Mouse (Mus musculus) CH12.LX (cell line): ENCODE results near the gene Polr2i. TPM values are rescaled to one million over a fixed set of nuclear protein-coding genes. Genes with fewer than 3 reads are reported as not detected.

Experiments used
- DNase-seq: peaks from one replicate; pipeline ENCODE4 v3.0.0-alpha.2; 2013; ENCODE audit errors: extremely low read depth
- H3K27ac ChIP-seq: 2 replicates; pipeline ENCODE4 v1.5.1; 2012; ENCODE audit warnings: low read depth, mild to moderate bottlenecking, control low read depth, moderate library complexity; ENCODE audit not compliant: insufficient read depth
- H3K27me3 ChIP-seq: replicated peaks from 2 replicates; pipeline ENCODE3; 2012; ENCODE audit warnings: inconsistent platforms
- H3K36me3 ChIP-seq, 2 experiments: replicated peaks in 1 of 2; 2 replicates each; pipeline versions ENCODE3 to v1.6.1; 2012; ENCODE audit warnings: inconsistent platforms in 1 of 2, low read length in 1 of 2, mild to moderate bottlenecking in 1 of 2, mixed read lengths in 1 of 2, moderate library complexity in 1 of 2; ENCODE audit not compliant: control insufficient read depth in 1 of 2, insufficient read depth in 1 of 2
- H3K4me1 ChIP-seq, 2 experiments: 2 replicates each; pipeline ENCODE4 v1.6.1; 2012; ENCODE audit warnings: inconsistent platforms in 1 of 2, moderate library complexity in 1 of 2; ENCODE audit not compliant: insufficient read depth in 2 of 2, control insufficient read depth in 1 of 2
- H3K4me2 ChIP-seq: 2 replicates; pipeline ENCODE4 v1.6.1; 2012; ENCODE audit warnings: low read depth, mild to moderate bottlenecking, control low read depth; ENCODE audit not compliant: poor library complexity, insufficient read depth, severe bottlenecking
- H3K4me3 ChIP-seq, 3 experiments: fragments of 150-350 bp in 1 of 3; sonication (generic) in 1 of 3; replicated peaks in 1 of 3; 2 replicates each; pipeline versions ENCODE3 to v1.5.1; 2011 to 2012; ENCODE audit warnings: low read depth in 2 of 3, low read length in 2 of 3, mild to moderate bottlenecking in 2 of 3, moderate library complexity in 2 of 3, control low read depth in 1 of 3, improper control_type of control experiment in 1 of 3, inconsistent platforms in 1 of 3, mixed read lengths in 1 of 3; ENCODE audit not compliant: poor library complexity in 1 of 3
- H3K79me2 ChIP-seq: replicated peaks from 2 replicates; pipeline ENCODE4 v1.6.1; 2012; ENCODE audit warnings: mild to moderate bottlenecking, moderate library complexity; ENCODE audit not compliant: control insufficient read depth, poor library complexity, insufficient read depth, severe bottlenecking; ENCODE audit errors: extremely low read depth
- H3K9ac ChIP-seq: 2 replicates; pipeline ENCODE4 v1.6.1; 2012; ENCODE audit warnings: low read depth, mild to moderate bottlenecking, control low read depth, moderate library complexity; ENCODE audit not compliant: insufficient read depth
- H3K9me3 ChIP-seq: replicated peaks from 2 replicates; pipeline ENCODE3; 2012; ENCODE audit warnings: low read length, inconsistent platforms, mixed read lengths
- BHLHE40 ChIP-seq: IDR thresholded peaks from 2 replicates; pipeline ENCODE4 v1.6.1; 2011; ENCODE audit warnings: mild to moderate bottlenecking, low read depth, low read length, improper control_type of control experiment
- ELF1 ChIP-seq: IDR thresholded peaks from 2 replicates; pipeline ENCODE4 v1.6.1; 2014; ENCODE audit warnings: low read depth, mild to moderate bottlenecking, inconsistent platforms, low read length, improper control_type of control experiment
- EP300 ChIP-seq: IDR thresholded peaks from 2 replicates; pipeline ENCODE4 v1.6.1; 2011; ENCODE audit warnings: low read length, improper control_type of control experiment
- GABPA ChIP-seq: IDR thresholded peaks from 2 replicates; pipeline ENCODE4 v1.6.1; 2012; ENCODE audit warnings: low read depth, low read length, improper control_type of control experiment, inconsistent platforms; ENCODE audit not compliant: insufficient replicate concordance
- HCFC1 ChIP-seq: IDR thresholded peaks from 2 replicates; pipeline ENCODE4 v1.6.1; 2012; ENCODE audit warnings: low read depth, mild to moderate bottlenecking, inconsistent platforms, low read length, improper control_type of control experiment
- IRF4 ChIP-seq: IDR thresholded peaks from 2 replicates; pipeline ENCODE4 v1.6.1; 2014; ENCODE audit warnings: low read depth, mild to moderate bottlenecking, inconsistent platforms, low read length, improper control_type of control experiment
- KAT2A ChIP-seq: IDR thresholded peaks from 2 replicates; pipeline ENCODE4 v1.6.1; 2012; ENCODE audit warnings: low read length, improper control_type of control experiment, inconsistent platforms; ENCODE audit not compliant: insufficient replicate concordance
- MAFK ChIP-seq: IDR thresholded peaks from 2 replicates; pipeline ENCODE4 v1.6.1; 2011; ENCODE audit warnings: low read length, improper control_type of control experiment; ENCODE audit not compliant: insufficient replicate concordance
- MAX ChIP-seq: IDR thresholded peaks from 2 replicates; pipeline ENCODE4 v1.6.1; 2011; ENCODE audit warnings: low read length, improper control_type of control experiment
- MEF2A ChIP-seq: IDR thresholded peaks from 2 replicates; pipeline ENCODE4 v1.6.1; 2014; ENCODE audit warnings: low read depth, mild to moderate bottlenecking, inconsistent platforms, low read length, improper control_type of control experiment, borderline replicate concordance
- NELFE ChIP-seq: IDR thresholded peaks from 2 replicates; pipeline ENCODE4 v1.6.1; 2011; ENCODE audit warnings: low read depth, low read length, improper control_type of control experiment
- RCOR1 ChIP-seq: conservative IDR thresholded peaks from 2 replicates; pipeline ENCODE4 v1.6.1; 2012; ENCODE audit warnings: low read depth, mild to moderate bottlenecking, inconsistent platforms, low read length, improper control_type of control experiment
- TBP ChIP-seq: conservative IDR thresholded peaks from 2 replicates; pipeline ENCODE4 v1.6.1; 2011; ENCODE audit warnings: low read depth, low read length, improper control_type of control experiment
- TCF12 ChIP-seq: IDR thresholded peaks from 2 replicates; pipeline ENCODE4 v1.6.1; 2014; ENCODE audit warnings: low read depth, mild to moderate bottlenecking, inconsistent platforms, low read length, improper control_type of control experiment
- UBTF ChIP-seq: IDR thresholded peaks from 2 replicates; pipeline ENCODE4 v1.6.1; 2012; ENCODE audit warnings: low read depth, mild to moderate bottlenecking, inconsistent platforms, low read length, improper control_type of control experiment, moderate library complexity
- USF2 ChIP-seq: conservative IDR thresholded peaks from 2 replicates; pipeline ENCODE4 v1.6.1; 2011; ENCODE audit warnings: low read depth, low read length, improper control_type of control experiment
- dilution Hi-C: fragments of 300-500 bp; cut with MboI; formaldehyde crosslinking; loops from 2 replicates; pipeline ENCODE4 v1.14.3; 2020; ENCODE audit warnings: low sequenced_read_pairs; ENCODE audit not compliant: extremely low pct_unique_long_range_greater_than_20kb, extremely low pct_ligation_motif_present
- in situ Hi-C: fragments of 300-500 bp; cut with MboI; formaldehyde crosslinking; loops from 3 replicates; pipeline ENCODE4 v1.14.3; 2019; ENCODE audit warnings: low sequenced_read_pairs, low pct_ligation_motif_present, low pct_unique_long_range_greater_than_20kb, mixed read lengths
- polyA plus RNA-seq: library from polyadenylated mRNA; unstranded; fragments of >175 nt; gene quantifications from 2 replicates; pipeline ENCODE4 v1.2.1, GENCODE M21; 2012; ENCODE audit warnings: low read depth; ENCODE audit not compliant: insufficient read length
- total RNA-seq, 2 experiments: library from RNA; depleted of rRNA; stranded (reverse); fragments of 300-350 nt in 1 of 2; fragments of >200 nt in 1 of 2; gene quantifications; 2 replicates each; pipeline ENCODE4 v1.2.3; 2012 to 2014

Gene Polr2i
- total and polyA plus RNA-seq, 3 experiments, result 62.9 to 83.6 (median 75.4) TPM

DNA sequence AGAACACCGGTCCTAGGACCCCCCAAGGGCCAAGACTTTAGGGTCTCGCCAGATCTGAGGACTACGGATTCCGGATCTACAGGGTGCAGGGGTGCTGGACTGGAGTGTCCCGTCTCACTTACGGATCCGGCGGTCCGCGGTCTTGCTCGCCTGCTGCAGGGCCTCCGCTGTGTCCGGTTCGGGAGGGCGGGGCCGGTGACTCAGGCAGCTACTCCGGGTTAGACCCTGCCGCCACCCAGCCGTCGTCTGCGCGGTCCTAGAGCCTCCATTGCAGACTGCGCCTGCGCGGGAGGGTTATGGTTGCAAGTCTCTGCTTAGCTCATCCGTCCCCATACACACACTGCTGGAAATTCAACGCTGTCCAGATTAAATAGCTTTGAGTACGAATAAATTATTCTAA, 36.9 kb upstream of the Polr2i start (continued):
- TF ChIP-seq EP300 (no peak), ELF1 (peak; percentile 62; the same call in 1 of the 2 replicates), IRF4 (no peak; the same call in 1 of the 2 replicates), HCFC1 (peak; percentile 73)
- TF ChIP-seq, all 38 proteins: peak for 13

DNA sequence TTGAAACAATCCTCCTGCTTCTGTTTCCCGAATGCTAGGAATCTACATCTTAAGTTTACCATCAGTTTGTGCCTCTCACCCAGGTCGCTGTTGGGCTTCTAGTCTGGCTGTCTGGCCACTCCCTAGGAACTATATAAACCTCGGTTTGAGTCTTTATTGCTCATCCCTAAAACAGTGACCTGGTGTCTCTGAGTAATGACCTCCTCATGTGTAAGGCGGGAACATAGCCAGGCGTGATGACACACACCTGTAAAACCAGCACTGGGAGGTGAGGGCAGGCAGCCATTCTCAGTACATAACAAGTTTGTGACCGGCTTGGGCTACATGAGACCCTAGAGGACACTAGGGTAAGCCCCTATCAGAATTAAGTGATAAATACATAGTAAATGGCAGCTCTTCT, 36.3 kb upstream of the Polr2i start:
- in situ Hi-C loops, result no loop called here

DNA sequence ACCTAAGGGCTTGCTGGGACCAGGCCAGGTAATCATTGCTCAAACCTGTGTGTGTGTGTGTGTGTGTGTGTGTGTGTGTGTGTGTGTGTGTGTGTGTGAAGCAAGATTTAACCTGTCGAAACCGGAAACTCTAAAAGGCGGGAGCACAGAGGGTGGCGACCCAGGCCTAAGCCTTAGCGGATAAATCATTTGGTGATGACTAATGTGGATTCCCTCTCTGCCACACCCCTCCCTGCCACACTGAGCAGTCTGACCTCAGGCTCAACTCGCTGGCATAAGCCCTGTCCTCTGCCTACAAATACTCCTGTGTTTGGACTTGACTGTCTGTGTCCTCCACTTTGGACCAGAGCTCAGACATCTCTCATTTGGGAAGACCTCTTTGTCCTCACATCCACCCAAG, 35.6 kb upstream of the Polr2i start:
- dilution Hi-C loops, result no loop called here
- no peak for DNase-seq
- TF ChIP-seq TCF12, result no peak
- TF ChIP-seq GABPA, result no peak
- no peak for TF ChIP-seq MAFK
- TF ChIP-seq RCOR1, result no peak
- TF ChIP-seq MEF2A, result no peak
- no peak for TF ChIP-seq UBTF
- TF ChIP-seq EP300, result no peak
- TF ChIP-seq BHLHE40, result no peak
- Histone ChIP-seq H3K36me3 (peaks cover 16 to 21% of the 10 kb centered on the region in 2 experiments), H3K27me3 (no peaks in the 10 kb centered on the region), H3K27ac (no peak overlapping the region), H3K9me3 (no peaks in the 10 kb centered on the region), H3K4me2 (no peak overlapping the region), H3K9ac (no peak overlapping the region), H3K79me2 (peaks cover 14% of the 10 kb centered on the region), H3K4me3 (no peak overlapping the region), H3K4me1 (peaks cover 0 to 26% of the 10 kb centered on the region in 2 experiments; a peak in 2 of 4 replicates)
- in situ Hi-C loops, result no loop called here

More for the DNA sequence above, 36.3 kb upstream of the Polr2i start:
- peaks cover 0 to 24% of the 10 kb centered on the region in 2 experiments; a peak in 2 of 4 replicates for H3K4me1 ChIP-seq
- H3K27me3 ChIP-seq, result no peaks in the 10 kb centered on the region
- H3K4me2 ChIP-seq, result 0 out of 2 replicates have a peak overlapping the region, but pooled peaks have one; percentile 3
- dilution Hi-C loops, result no loop called here
- H3K9me3 ChIP-seq, result no peaks in the 10 kb centered on the region
- TF ChIP-seq KAT2A (no peak), TBP (no peak), MAX (no peak), USF2 (no peak), NELFE (no peak)
- peak overlapping the region in 2 of 3 experiments; percentile 1 to 84 for H3K4me3 ChIP-seq
- no peak for DNase-seq
- H3K79me2 ChIP-seq, result peaks cover 14% of the 10 kb centered on the region
- no peak overlapping the region for H3K9ac ChIP-seq
- peaks cover 19 to 28% of the 10 kb centered on the region in 2 experiments for H3K36me3 ChIP-seq
- no peak overlapping the region for H3K27ac ChIP-seq
